Mouse (Mus musculus): ENCODE results near the gene Plcd1. TPM values are rescaled to one million over a fixed set of nuclear protein-coding genes. Genes with fewer than 3 reads are reported as not detected.
A peak's percentile ranks its signal among the peaks of the same experiment; 100 is the strongest.

Gene Plcd1
- polyA plus RNA-seq (2014; fragmentation: Nextera tagmentation; extraction: Ambion mirVana), result 14.9 and 19.4 TPM in 2 replicates

DNA sequence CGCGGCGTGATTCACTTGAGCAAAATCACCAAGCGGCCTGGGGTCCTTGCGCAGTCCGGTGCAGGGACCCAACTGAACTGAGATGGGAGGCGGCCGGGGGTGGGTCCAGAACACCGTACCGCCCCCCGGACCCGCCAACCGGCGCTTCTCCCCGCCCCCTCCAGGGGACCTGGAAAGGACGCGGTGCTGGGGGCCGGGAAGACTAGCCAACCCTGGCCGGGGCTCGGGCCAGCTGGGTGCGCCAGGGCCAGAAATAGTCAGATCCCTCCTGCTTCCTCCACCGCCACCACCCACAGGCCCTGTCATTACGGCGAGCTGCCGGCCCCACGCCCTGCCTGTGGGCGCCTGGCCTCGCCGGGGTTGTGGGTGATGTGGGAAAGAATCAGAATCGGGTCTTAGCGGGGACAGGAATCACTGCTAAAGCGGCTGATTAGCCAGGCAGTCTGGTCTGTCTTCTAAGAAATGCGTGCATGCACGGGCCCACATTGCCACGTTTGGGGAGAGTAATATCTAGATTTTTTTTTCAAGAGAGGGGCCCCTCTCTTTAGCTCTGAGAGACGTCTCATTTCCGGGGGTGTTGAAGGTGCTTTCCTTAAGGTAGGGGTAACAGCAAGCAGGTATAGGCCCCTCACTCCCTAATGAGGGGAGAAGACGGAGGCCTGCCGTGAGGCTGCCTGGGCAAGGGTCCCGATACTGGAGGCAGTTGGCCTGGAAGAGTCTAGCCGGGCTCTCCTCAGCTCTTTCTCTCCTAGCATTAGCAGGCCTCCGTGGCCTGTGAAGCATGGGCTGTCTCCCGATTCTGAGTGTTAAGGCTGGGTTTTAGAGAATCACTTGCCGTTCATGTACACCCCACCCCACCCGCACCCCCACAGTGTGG, at the start of gene Plcd1:
TSS of gene Plcd1 (minus strand) at position 84 of the 877 bp plus-strand sequence.
- H3K4me2 ChIP-seq (ENCODE audit: low read depth, low read length, severe bottlenecking), result peak within 1 kb of the TSS; percentile 82
- H3K9me3 ChIP-seq (ENCODE audit: control insufficient read depth, low read length), result no peaks in the 10 kb centered on the region
- WGBS, result 10% methylated on average over 38 of the region's 45 CpGs
- peak within 1 kb of the TSS; percentile 51 for H3K9ac ChIP-seq (ENCODE audit: low read length)
- peak within 1 kb of the TSS; percentile 42 for H3K4me3 ChIP-seq (ENCODE audit: low read depth, low read length)
- H3K4me1 ChIP-seq (replicated peaks; ENCODE audit: control insufficient read depth, insufficient read depth, low read length), result peaks cover 6% of the 10 kb centered on the region; the same call in 1 of the 2 replicates
- H3K36me3 ChIP-seq (ENCODE audit: control insufficient read depth, insufficient read depth, low read length), result no peaks in the 10 kb centered on the region
- H3K27me3 ChIP-seq (ENCODE audit: control insufficient read depth, insufficient read depth, low read length), result peaks cover 31% of the 10 kb centered on the region
- DNase-seq (ENCODE audit: low spot score), result peak; percentile 82
- no peak within 1 kb of the TSS for H3K27ac ChIP-seq (ENCODE audit: low read depth, low read length)
- peak; percentile 66 for ATAC-seq (replicated peaks; ENCODE audit: low FRiP score)

- Histone ChIP-seq H3K27ac (ENCODE audit: low read depth, low read length) (no peak overlapping the region), H3K4me3 (ENCODE audit: low read depth, low read length) (no peak overlapping the region), H3K4me1 (replicated peaks; ENCODE audit: control insufficient read depth, insufficient read depth, low read length) (no peaks in the 10 kb centered on the region), H3K36me3 (ENCODE audit: control insufficient read depth, insufficient read depth, low read length) (no peaks in the 10 kb centered on the region), H3K27me3 (ENCODE audit: control insufficient read depth, insufficient read depth, low read length) (no peaks in the 10 kb centered on the region), H3K4me2 (ENCODE audit: low read depth, low read length, severe bottlenecking) (no peak overlapping the region), H3K9me3 (ENCODE audit: control insufficient read depth, low read length) (no peaks in the 10 kb centered on the region), H3K9ac (ENCODE audit: low read length) (no peak overlapping the region)
- 83% methylated on average over 5 of the region's 5 CpGs for WGBS
- DNase-seq (ENCODE audit: low spot score), result no peak
- no peak for ATAC-seq (replicated peaks; ENCODE audit: low FRiP score)
Measured at GRCm38 (mm10) chr9:119142066-119142465, 48.8 kb upstream of the Plcd1 start.

- Histone ChIP-seq H3K4me2 (ENCODE audit: low read depth, low read length, severe bottlenecking) (no peak overlapping the region), H3K4me3 (ENCODE audit: low read depth, low read length) (no peak overlapping the region), H3K9me3 (ENCODE audit: control insufficient read depth, low read length) (no peaks in the 10 kb centered on the region), H3K4me1 (replicated peaks; ENCODE audit: control insufficient read depth, insufficient read depth, low read length) (no peaks in the 10 kb centered on the region), H3K27me3 (ENCODE audit: control insufficient read depth, insufficient read depth, low read length) (no peaks in the 10 kb centered on the region), H3K36me3 (ENCODE audit: control insufficient read depth, insufficient read depth, low read length) (no peaks in the 10 kb centered on the region), H3K9ac (ENCODE audit: low read length) (no peak overlapping the region), H3K27ac (ENCODE audit: low read depth, low read length) (no peak overlapping the region)
- WGBS, result 86% methylated on average over 2 of the region's 2 CpGs
- DNase-seq (ENCODE audit: low spot score) (no peak), ATAC-seq (replicated peaks; ENCODE audit: low FRiP score) (no peak)
Measured at GRCm38 (mm10) chr9:119138836-119139235, 45.5 kb upstream of the Plcd1 start.

GRCm38 (mm10) chr9:119130692-119131091, 37.4 kb upstream of the Plcd1 start:
- Histone ChIP-seq H3K4me2 (ENCODE audit: low read depth, low read length, severe bottlenecking) (no peak overlapping the region), H3K9ac (ENCODE audit: low read length) (no peak overlapping the region), H3K27me3 (ENCODE audit: control insufficient read depth, insufficient read depth, low read length) (no peaks in the 10 kb centered on the region), H3K4me1 (replicated peaks; ENCODE audit: control insufficient read depth, insufficient read depth, low read length) (no peaks in the 10 kb centered on the region), H3K9me3 (ENCODE audit: control insufficient read depth, low read length) (no peaks in the 10 kb centered on the region), H3K36me3 (ENCODE audit: control insufficient read depth, insufficient read depth, low read length) (no peaks in the 10 kb centered on the region), H3K27ac (ENCODE audit: low read depth, low read length) (no peak overlapping the region), H3K4me3 (ENCODE audit: low read depth, low read length) (no peak overlapping the region)
- 76% methylated on average over 5 of the region's 5 CpGs for WGBS
- ATAC-seq (replicated peaks; ENCODE audit: low FRiP score) (no peak), DNase-seq (ENCODE audit: low spot score) (no peak)

DNA sequence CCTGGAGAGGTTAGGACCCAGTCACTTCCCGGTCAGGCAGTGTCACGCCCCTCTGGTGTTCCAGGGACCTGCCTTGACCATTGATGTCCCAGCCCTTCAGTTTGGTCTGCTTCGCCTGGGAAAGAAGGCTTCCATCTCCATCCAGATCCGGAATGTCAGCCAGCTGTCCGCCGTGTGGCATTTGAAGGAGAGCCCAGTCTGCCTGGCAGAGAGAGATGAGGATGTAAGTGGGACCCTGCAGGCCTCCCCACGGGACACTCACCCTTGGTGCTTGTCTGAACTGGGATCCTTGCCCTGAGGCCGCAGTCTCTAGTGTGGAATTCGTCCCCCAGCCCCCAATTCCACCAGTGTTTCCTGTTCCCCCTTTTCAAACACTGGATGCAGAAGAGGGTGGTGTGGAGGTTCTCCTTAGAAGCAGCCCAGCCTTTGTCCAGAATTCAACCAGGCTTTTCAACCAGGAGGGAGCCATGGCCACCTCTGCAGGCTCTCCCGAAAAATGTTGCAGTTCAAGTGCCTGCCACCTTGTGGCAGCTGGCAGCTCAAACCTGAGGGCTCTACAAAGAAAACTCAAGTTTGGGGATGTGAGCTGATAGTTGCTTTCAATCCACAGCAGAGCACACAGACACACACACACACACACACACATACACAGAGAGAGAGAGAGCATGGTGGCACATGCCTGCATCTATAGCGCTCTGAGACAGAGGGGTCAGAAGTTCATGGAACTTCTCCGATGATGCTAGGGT, 35.3 kb upstream of the Plcd1 start:
- 85% methylated on average over 12 of the region's 12 CpGs for WGBS
- DNase-seq (ENCODE audit: low spot score) (no peak), ATAC-seq (replicated peaks; ENCODE audit: low FRiP score) (no peak)
- Histone ChIP-seq H3K9me3 (ENCODE audit: control insufficient read depth, low read length) (no peaks in the 10 kb centered on the region), H3K4me1 (replicated peaks; ENCODE audit: control insufficient read depth, insufficient read depth, low read length) (no peaks in the 10 kb centered on the region), H3K36me3 (ENCODE audit: control insufficient read depth, insufficient read depth, low read length) (no peaks in the 10 kb centered on the region), H3K27me3 (ENCODE audit: control insufficient read depth, insufficient read depth, low read length) (no peaks in the 10 kb centered on the region), H3K27ac (ENCODE audit: low read depth, low read length) (no peak overlapping the region), H3K9ac (ENCODE audit: low read length) (no peak overlapping the region), H3K4me3 (ENCODE audit: low read depth, low read length) (no peak overlapping the region), H3K4me2 (ENCODE audit: low read depth, low read length, severe bottlenecking) (no peak overlapping the region)

DNA sequence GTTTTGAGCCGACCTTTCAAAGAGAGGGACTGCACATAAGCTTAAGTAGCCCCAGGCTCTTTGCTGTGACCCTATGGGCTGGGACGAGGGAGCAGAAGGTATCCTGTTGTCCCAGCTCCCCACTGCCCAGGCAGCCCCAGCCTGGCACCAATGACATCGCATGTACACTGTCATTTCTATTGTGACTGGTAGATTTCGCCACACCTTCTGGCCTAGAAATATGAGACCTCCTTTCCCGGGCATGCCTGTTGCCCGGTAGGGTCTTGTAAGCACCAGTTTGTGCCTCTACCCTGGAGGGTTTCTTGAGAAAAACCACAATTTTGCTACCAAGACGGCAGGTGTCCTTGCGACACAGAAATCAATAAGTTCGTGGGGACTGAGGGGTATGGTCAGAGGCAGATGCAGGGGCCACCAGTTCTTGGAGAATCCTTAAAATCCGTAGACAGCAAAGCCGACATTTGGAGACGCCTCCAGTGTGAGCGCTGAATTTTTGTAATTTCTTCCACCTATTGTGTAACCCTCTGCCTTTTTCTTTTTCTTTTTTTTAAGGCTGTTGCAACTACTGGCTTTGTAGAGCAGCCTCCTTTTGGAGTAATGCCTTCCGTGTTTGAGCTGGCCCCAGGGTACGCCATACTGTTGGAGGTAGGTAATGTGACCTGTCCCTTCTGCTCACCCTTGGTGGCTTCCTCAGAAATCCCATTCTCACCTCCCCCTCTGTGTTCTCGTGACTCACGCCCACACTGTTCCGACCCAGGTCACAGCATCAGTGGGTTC, 29.5 kb upstream of the Plcd1 start:
- no peak for ATAC-seq (replicated peaks; ENCODE audit: low FRiP score)
- Histone ChIP-seq H3K27me3 (ENCODE audit: control insufficient read depth, insufficient read depth, low read length) (no peaks in the 10 kb centered on the region), H3K9ac (ENCODE audit: low read length) (no peak overlapping the region), H3K4me2 (ENCODE audit: low read depth, low read length, severe bottlenecking) (no peak overlapping the region), H3K27ac (ENCODE audit: low read depth, low read length) (no peak overlapping the region), H3K36me3 (ENCODE audit: control insufficient read depth, insufficient read depth, low read length) (no peaks in the 10 kb centered on the region), H3K4me1 (replicated peaks; ENCODE audit: control insufficient read depth, insufficient read depth, low read length) (0 out of 2 replicates have a peak, but pooled peaks cover 3% of the 10 kb centered on the region), H3K9me3 (ENCODE audit: control insufficient read depth, low read length) (no peaks in the 10 kb centered on the region), H3K4me3 (ENCODE audit: low read depth, low read length) (no peak overlapping the region)
- no peak for DNase-seq (ENCODE audit: low spot score)
- WGBS, result 86% methylated on average over 18 of the region's 18 CpGs

DNA sequence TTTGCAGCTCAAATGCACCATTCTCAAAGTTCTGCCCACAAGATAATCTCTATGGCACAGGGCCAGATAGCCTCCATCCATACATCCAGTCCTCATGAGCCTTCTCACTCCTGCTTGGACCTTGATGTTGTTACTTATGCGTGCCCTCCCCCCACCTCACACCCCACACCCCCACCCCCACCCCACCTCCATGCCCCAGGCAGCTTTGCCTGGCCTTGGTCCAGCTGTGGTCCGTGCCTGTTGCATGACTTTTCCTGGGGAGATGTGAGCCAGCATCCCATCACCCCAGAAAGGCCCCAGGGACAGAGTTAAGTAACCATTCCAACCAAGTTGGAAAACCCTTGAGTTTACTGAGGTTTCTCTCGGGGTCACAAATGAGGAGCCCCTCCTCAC, 26.9 kb upstream of the Plcd1 start:
- DNase-seq (ENCODE audit: low spot score), result no peak
- 79% methylated on average over 3 of the region's 3 CpGs for WGBS

DNA sequence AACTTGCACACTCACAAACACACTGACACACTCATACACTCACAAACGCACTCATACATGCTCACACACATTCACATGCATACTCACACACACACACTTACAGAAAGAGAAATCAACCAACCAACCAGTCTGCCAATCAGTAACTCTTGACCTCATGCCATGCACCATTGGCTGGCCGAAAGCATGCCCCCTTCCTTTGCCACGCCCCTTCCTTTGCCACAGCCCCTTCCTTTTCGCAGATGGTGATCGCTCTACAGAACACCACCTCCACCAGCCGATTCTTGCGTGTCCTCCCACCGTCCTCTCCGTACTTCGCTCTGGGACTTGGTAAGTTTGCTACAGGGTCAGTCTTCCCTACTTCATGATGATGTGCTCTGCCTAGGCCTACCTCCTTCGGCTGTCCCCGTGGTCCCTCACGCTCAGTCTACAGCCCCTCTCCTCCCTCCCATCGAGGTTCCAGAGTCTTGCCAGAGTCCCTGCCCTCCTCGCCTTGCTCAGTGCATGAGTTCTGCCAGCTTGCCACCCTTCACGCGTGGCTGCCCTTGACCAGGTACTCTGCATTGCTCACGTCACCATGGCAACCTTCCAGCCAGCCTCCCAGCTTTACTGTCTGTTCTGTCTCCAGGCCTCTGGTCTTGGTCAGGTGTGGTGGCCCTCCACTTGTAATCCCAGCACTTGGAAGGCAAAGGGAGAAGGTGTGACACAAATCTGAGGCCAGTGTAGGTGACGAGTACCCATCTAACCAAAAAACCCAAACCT, 26.3 kb upstream of the Plcd1 start:
- H3K4me1 ChIP-seq (replicated peaks; ENCODE audit: control insufficient read depth, insufficient read depth, low read length), result 0 out of 2 replicates have a peak, but pooled peaks cover 3% of the 10 kb centered on the region
- 88% methylated on average over 19 of the region's 19 CpGs for WGBS
- H3K9ac ChIP-seq (ENCODE audit: low read length), result no peak overlapping the region
- no peaks in the 10 kb centered on the region for H3K9me3 ChIP-seq (ENCODE audit: control insufficient read depth, low read length)
- H3K36me3 ChIP-seq (ENCODE audit: control insufficient read depth, insufficient read depth, low read length), result no peaks in the 10 kb centered on the region
- H3K4me3 ChIP-seq (ENCODE audit: low read depth, low read length), result no peak overlapping the region
- no peak overlapping the region for H3K27ac ChIP-seq (ENCODE audit: low read depth, low read length)
- no peak for ATAC-seq (replicated peaks; ENCODE audit: low FRiP score)
- H3K4me2 ChIP-seq (ENCODE audit: low read depth, low read length, severe bottlenecking), result no peak overlapping the region
- no peaks in the 10 kb centered on the region for H3K27me3 ChIP-seq (ENCODE audit: control insufficient read depth, insufficient read depth, low read length)
- DNase-seq (ENCODE audit: low spot score), result no peak

More for the DNA sequence above, 26.9 kb upstream of the Plcd1 start:
- no peaks in the 10 kb centered on the region for H3K36me3 ChIP-seq (ENCODE audit: control insufficient read depth, insufficient read depth, low read length)
- no peak for ATAC-seq (replicated peaks; ENCODE audit: low FRiP score)
- no peaks in the 10 kb centered on the region for H3K9me3 ChIP-seq (ENCODE audit: control insufficient read depth, low read length)
- no peak overlapping the region for H3K4me2 ChIP-seq (ENCODE audit: low read depth, low read length, severe bottlenecking)
- no peak overlapping the region for H3K9ac ChIP-seq (ENCODE audit: low read length)
- H3K27ac ChIP-seq (ENCODE audit: low read depth, low read length), result no peak overlapping the region
- H3K4me3 ChIP-seq (ENCODE audit: low read depth, low read length), result no peak overlapping the region
- 0 out of 2 replicates have a peak, but pooled peaks cover 3% of the 10 kb centered on the region for H3K4me1 ChIP-seq (replicated peaks; ENCODE audit: control insufficient read depth, insufficient read depth, low read length)
- no peaks in the 10 kb centered on the region for H3K27me3 ChIP-seq (ENCODE audit: control insufficient read depth, insufficient read depth, low read length)

Data from forebrain, embryonic 11.5 days (tissue).